Mouse (Mus musculus) midbrain, embryonic 11.5 days (tissue): ENCODE measurements around the gene Myom1. TPM values are rescaled to one million over a fixed set of nuclear protein-coding genes. Genes with fewer than 3 reads are reported as not detected.

Source experiments
- ATAC-seq: fragments of 200-750 bp; cut with Nextera tagmentation; 2 replicates; pipeline ENCODE4 v1.8.0; 2017; ENCODE audit warnings: moderate TSS enrichment, moderate library complexity; ENCODE audit not compliant: low FRiP score
- DNase-seq: peaks from one replicate; pipeline ENCODE4 v3.0.0; 2015; ENCODE audit warnings: low spot score; ENCODE audit errors: missing footprints
- H3K27ac ChIP-seq: fragments of 300-500 bp; sonication (generic); 2 replicates; pipeline ENCODE4 v1.5.1; 2014; ENCODE audit warnings: low read depth, low read length
- H3K27me3 ChIP-seq: fragments of 300-500 bp; sonication (generic); 2 replicates; pipeline ENCODE4 v1.6.1; 2014; ENCODE audit warnings: mild to moderate bottlenecking, low read length, moderate library complexity, mixed read lengths; ENCODE audit not compliant: control insufficient read depth, insufficient read depth
- H3K36me3 ChIP-seq: fragments of 300-500 bp; sonication (generic); 2 replicates; pipeline ENCODE4 v1.6.1; 2014; ENCODE audit warnings: mild to moderate bottlenecking, low read length, moderate library complexity, mixed read lengths; ENCODE audit not compliant: control insufficient read depth, insufficient read depth
- H3K4me1 ChIP-seq: fragments of 300-500 bp; sonication (generic); 2 replicates; pipeline ENCODE4 v1.6.1; 2014; ENCODE audit warnings: low read length; ENCODE audit not compliant: control insufficient read depth, insufficient read depth
- H3K4me2 ChIP-seq: fragments of 300-500 bp; sonication (generic); 2 replicates; pipeline ENCODE4 v1.6.1; 2014; ENCODE audit warnings: mild to moderate bottlenecking, moderate library complexity
- H3K4me3 ChIP-seq: fragments of 300-500 bp; sonication (generic); 2 replicates; pipeline ENCODE4 v1.5.1; 2014; ENCODE audit warnings: low read depth, low read length
- H3K9ac ChIP-seq: fragments of 300-500 bp; sonication (generic); 2 replicates; pipeline ENCODE4 v1.6.1; 2014; ENCODE audit warnings: low read length
- H3K9me3 ChIP-seq: fragments of 300-500 bp; sonication (generic); 2 replicates; pipeline ENCODE4 v1.6.1; 2016; ENCODE audit warnings: low read length; ENCODE audit not compliant: control insufficient read depth
- WGBS: fragments of 180-500 bp; shearing (Covaris S2); extraction: QIAGEN DNeasy Blood & Tissue Kit; methylation state at CpG from one replicate; pipeline ENCODE4 v1.1.7; 2014; 5-methylcytosine and 5-hydroxymethylcytosine counted together
- polyA plus RNA-seq: library from polyadenylated mRNA; unstranded; fragments of >200 nt; fragmentation: Nextera tagmentation; extraction: Ambion mirVana; gene quantifications from 2 replicates; pipeline ENCODE4 v1.2.1, GENCODE M21; 2014

Myom1 gene
- polyA plus RNA-seq, 1 experiment from 2014 or later: 1.3 TPM

DNA sequence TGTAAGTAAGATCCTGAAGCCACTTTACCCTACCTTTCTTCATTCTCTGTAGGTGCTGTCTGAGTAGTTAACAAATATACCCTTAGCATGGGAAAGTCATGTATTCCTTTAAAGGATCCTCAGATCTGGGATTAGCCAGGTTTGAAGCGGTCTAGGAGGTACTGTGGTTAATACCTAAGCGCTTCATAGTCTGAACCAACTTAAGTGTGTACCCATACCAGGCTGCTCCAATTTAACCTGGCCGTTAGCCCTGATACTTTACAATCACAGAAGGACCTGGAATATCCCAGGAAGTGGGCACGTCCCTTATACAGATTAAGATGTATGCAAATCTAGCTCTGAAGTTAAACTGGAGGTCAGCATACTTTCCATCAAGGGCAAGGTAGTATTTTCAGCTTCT is 89.9 kb downstream of the Myom1 start:
- H3K4me1 ChIP-seq: no peaks in the 10 kb centered on the region; the same call in 1 of the 2 replicates
- no peaks in the 10 kb centered on the region for H3K9me3 ChIP-seq
- DNase-seq (no peak), ATAC-seq (no peak)
- H3K27ac ChIP-seq: no peak overlapping the region
- H3K4me2 ChIP-seq: no peak overlapping the region
- 88% methylated on average over 4 of the region's 4 CpGs for WGBS
- H3K27me3 ChIP-seq: no peaks in the 10 kb centered on the region
- no peaks in the 10 kb centered on the region for H3K36me3 ChIP-seq
- no peak overlapping the region for H3K9ac ChIP-seq
- H3K4me3 ChIP-seq: no peak overlapping the region

DNA sequence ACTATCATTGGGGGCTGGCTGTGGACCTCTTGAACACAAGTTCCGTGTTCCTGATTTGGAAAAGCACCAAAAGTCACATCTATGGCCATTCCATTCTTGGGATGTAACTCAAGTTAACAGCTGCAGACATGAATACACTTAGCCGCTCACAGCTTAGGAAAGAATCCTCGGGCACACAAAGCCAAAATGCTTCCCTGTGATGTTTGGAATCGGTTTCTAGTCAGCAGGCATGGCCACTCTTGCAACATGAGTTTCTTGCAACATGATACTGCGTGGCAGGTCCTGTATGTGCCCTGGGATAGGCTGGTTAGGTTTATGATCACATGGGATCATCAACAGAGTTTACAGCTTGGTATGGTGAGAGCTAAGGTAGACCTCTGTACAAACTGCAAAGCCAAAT is 91.4 kb downstream of the Myom1 start:
- Histone ChIP-seq H3K9me3 (no peaks in the 10 kb centered on the region), H3K27me3 (no peaks in the 10 kb centered on the region), H3K9ac (no peak overlapping the region), H3K36me3 (no peaks in the 10 kb centered on the region), H3K27ac (no peak overlapping the region), H3K4me1 (no peaks in the 10 kb centered on the region; the same call in 1 of the 2 replicates), H3K4me3 (no peak overlapping the region), H3K4me2 (no peak overlapping the region)
- DNase-seq (no peak), ATAC-seq (no peak)
- 78% methylated on average over 5 of the region's 5 CpGs for WGBS

DNA sequence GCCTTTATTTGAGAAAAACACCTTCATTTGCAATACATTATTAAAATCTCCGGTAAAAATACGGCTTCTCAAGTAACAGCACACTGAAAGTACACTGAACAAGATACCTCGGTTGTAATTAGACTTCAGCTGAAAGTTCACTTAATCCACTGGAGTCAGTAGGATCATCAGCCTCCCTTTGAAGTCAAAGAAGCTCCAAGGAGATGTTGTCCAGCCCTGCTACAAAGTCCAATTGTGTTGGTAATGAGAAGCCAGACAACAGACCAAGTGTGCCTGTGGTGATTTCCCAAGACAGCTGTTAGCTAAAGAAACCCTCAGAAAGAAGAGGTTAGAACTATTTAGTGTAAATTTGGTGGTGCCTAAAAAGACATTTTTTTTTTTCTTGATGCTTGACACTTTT is 92.0 kb downstream of the Myom1 start:
- H3K9ac ChIP-seq: no peak overlapping the region
- DNase-seq (no peak), ATAC-seq (no peak)
- no peaks in the 10 kb centered on the region for H3K9me3 ChIP-seq
- WGBS: 38% methylated on average over 3 of the region's 3 CpGs
- H3K4me1 ChIP-seq: no peaks in the 10 kb centered on the region; the same call in 1 of the 2 replicates
- H3K36me3 ChIP-seq: no peaks in the 10 kb centered on the region
- H3K4me3 ChIP-seq: no peak overlapping the region
- no peak overlapping the region for H3K4me2 ChIP-seq
- H3K27me3 ChIP-seq: no peaks in the 10 kb centered on the region
- no peak overlapping the region for H3K27ac ChIP-seq

DNA sequence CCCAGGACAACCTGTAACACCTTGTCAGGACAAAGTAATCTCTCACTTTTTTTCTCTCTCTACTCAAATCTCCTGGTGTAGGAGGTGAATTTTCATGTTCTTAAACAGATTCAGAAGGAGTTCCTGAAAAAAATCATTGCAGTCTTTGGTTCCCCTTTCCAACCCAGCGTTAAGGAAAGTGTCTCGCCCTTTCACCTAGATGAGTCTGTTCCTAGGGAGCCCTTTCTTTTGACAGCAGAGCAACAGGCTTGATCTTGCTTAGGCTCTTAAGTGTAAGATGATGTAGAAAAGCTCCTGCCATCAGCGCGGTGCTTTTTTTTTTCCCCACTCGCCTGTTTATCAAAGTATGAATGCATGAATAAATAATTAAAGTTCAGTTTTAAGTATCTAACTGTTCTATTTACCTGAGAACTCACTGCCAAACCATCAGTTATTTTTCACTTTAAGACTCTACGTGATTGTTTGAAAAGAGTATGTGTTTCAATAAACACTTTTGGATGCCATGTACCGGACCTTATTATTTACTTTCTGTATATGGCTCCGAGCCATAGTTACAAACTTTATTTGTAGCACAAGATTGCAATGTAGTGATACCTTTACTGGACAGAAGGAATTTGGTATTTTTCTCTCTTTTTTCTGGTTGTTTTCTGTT is 94.2 kb downstream of the Myom1 start:
- Histone ChIP-seq H3K36me3 (no peaks in the 10 kb centered on the region), H3K4me1 (no peaks in the 10 kb centered on the region; the same call in 1 of the 2 replicates), H3K4me2 (no peak overlapping the region), H3K9me3 (no peaks in the 10 kb centered on the region), H3K27ac (no peak overlapping the region), H3K27me3 (no peaks in the 10 kb centered on the region), H3K9ac (no peak overlapping the region), H3K4me3 (no peak overlapping the region)
- DNase-seq (no peak), ATAC-seq (no peak)
- 93% methylated on average over 8 of the region's 8 CpGs for WGBS

DNA sequence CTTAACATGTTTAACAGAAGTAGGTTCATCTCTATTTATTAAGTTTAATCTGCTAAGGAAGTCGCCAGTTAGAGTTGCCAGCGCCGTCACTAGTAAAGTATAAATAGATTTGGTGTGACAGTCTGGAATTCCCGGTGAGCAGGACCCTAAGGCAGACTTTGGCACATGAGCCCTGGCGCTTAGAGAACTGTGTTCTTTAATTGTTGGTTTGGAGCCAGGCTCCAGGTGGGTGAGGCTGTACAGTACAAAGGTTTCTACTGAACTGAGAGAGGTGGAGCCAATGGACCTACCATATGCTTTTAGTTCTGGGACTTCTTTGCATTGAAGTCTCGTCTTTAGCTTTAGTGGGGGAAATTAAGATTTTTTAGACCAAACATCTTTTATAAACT is 94.8 kb downstream of the Myom1 start:
- H3K36me3 ChIP-seq: no peaks in the 10 kb centered on the region
- H3K9ac ChIP-seq: no peak overlapping the region
- no peak for DNase-seq
- H3K27ac ChIP-seq: no peak overlapping the region
- H3K4me2 ChIP-seq: no peak overlapping the region
- H3K4me3 ChIP-seq: no peak overlapping the region
- ATAC-seq: no peak
- H3K27me3 ChIP-seq: no peaks in the 10 kb centered on the region
- WGBS: 93% methylated on average over 6 of the region's 6 CpGs
- H3K4me1 ChIP-seq: no peaks in the 10 kb centered on the region; the same call in 1 of the 2 replicates
- H3K9me3 ChIP-seq: no peaks in the 10 kb centered on the region

DNA sequence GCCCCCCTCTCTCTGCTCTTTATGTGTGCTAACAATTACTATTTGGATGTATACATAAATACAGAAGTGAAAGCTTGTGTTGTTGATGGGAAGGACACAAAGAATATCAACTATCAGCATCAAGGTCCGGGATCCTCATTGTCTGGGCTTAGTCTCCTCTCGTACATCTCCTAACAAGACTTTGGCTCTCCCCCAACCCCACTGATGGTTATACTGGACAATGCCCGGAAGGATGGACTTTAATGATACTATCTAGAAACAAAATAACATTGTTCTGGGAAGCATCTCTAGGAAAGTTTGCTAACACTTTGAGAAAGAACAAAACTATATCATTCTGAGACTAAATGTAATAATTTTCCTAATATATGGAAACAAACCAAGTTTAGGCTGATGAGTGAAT is 96.2 kb downstream of the Myom1 start:
- DNase-seq (no peak), ATAC-seq (no peak)
- no peak overlapping the region for H3K27ac ChIP-seq
- no peaks in the 10 kb centered on the region for H3K27me3 ChIP-seq
- H3K9me3 ChIP-seq: no peaks in the 10 kb centered on the region
- no peak overlapping the region for H3K4me3 ChIP-seq
- H3K9ac ChIP-seq: no peak overlapping the region
- no peak overlapping the region for H3K4me2 ChIP-seq
- no peaks in the 10 kb centered on the region for H3K36me3 ChIP-seq
- 90% methylated on average over 3 of the region's 3 CpGs for WGBS
- no peaks in the 10 kb centered on the region; the same call in 1 of the 2 replicates for H3K4me1 ChIP-seq

DNA sequence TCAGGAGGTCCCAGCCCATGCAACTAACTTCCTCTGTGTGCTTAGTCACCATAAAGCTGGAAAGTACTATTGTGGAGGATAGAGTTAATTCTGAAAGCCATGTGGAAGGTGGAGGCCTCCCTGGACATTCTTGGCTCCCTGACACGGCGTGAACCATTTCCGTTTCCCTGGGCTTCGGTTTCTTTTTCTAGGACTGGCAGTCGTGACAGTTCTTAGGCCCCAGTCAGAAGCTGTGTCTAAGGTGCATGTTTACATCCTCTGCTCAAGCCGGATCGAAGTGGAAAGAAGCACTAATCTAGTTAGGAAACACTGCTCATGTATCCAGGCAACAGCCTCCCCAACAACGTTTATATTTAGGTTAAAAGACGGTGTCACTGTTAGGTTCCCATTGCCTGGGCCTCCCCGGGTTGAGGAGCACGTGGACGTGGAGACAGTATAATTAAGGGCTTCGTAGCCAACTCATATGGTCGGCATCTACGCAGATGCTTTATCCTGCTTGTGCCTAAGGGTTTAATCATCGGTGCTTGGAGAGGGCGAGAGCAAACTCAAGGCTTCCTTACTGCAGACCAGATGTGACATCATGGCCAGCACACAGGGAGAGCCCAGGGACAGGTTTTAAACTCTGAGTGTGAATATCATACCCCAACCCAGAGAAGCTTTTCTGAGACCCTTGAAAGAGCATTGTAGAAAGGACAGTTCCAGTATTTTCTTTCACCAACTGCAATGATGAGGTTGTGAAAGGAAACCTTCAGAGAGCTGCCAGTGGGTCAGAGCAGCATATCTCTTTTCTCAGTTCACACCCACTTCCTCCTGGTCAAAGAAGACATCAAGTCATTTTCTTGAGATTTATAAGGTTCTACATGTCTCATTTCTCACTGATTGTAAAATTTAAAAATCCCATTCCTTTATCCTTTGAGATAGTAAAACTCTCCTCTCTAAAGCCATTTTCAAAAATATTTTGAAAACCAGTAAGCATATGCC is 100.4 kb downstream of the Myom1 start:
- Histone ChIP-seq H3K4me3 (no peak overlapping the region), H3K4me1 (no peaks in the 10 kb centered on the region; the same call in 1 of the 2 replicates), H3K9me3 (no peaks in the 10 kb centered on the region), H3K27ac (no peak overlapping the region), H3K27me3 (no peaks in the 10 kb centered on the region), H3K4me2 (no peak overlapping the region), H3K36me3 (no peaks in the 10 kb centered on the region), H3K9ac (no peak overlapping the region)
- ATAC-seq: no peak
- 64% methylated on average over 17 of the region's 17 CpGs for WGBS
- peak; percentile 70 for DNase-seq

DNA sequence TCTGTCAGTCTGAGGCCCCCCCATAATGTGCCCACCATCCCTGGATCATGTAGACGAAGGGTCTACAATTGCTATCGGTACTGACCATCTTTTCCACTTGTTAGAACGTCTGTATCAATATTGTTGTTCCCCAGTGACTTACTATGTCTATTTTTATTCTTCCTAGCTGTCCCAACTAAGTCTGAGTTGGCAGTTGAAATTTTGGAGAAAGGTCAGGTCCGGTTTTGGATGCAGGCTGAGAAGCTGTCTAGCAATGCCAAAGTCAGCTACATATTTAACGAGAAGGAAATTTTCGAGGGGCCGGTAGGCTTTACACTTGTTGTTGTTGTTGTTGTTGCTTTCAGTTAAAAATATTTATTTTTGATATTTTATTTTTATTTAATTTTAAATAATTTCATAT is 102.9 kb downstream of the Myom1 start:
- Histone ChIP-seq H3K4me2 (no peak overlapping the region), H3K27ac (no peak overlapping the region), H3K27me3 (no peaks in the 10 kb centered on the region), H3K9me3 (no peaks in the 10 kb centered on the region), H3K4me3 (no peak overlapping the region), H3K36me3 (no peaks in the 10 kb centered on the region), H3K9ac (no peak overlapping the region), H3K4me1 (no peaks in the 10 kb centered on the region; the same call in 1 of the 2 replicates)
- ATAC-seq (no peak), DNase-seq (no peak)
- 95% methylated on average over 7 of the region's 7 CpGs for WGBS

DNA sequence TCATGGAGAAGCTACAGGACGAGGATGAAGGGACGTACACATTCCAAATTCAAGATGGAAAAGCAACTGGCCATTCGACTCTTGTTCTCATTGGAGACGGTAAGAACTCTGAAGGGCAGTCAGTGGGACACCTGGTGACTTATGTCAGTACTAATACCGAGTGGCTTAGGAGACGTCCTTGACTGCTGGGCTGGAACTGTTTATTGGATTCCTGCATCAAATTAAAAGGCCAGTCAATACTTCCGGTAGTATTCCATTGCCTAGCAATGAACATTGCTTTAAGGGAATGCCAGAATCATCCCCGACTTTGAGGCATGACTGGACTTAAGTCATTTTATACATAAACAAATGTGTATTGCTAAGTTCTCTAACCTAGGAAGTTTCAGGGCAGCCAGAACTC is 103.8 kb downstream of the Myom1 start:
- ATAC-seq (no peak), DNase-seq (no peak)
- WGBS: 77% methylated on average over 8 of the region's 8 CpGs
- H3K9ac ChIP-seq: no peak overlapping the region
- no peaks in the 10 kb centered on the region for H3K36me3 ChIP-seq
- H3K4me3 ChIP-seq: no peak overlapping the region
- H3K4me2 ChIP-seq: no peak overlapping the region
- no peaks in the 10 kb centered on the region for H3K9me3 ChIP-seq
- no peaks in the 10 kb centered on the region; the same call in 1 of the 2 replicates for H3K4me1 ChIP-seq
- no peaks in the 10 kb centered on the region for H3K27me3 ChIP-seq
- no peak overlapping the region for H3K27ac ChIP-seq
